Mouse (Mus musculus): Measurements from ENCODE around the gene Krtap22-2. TPM values are rescaled to one million over a fixed set of nuclear protein-coding genes. Genes with fewer than 3 reads are reported as not detected.
"Not testable (repeated sequence)": the region's sequence is repeated elsewhere in the genome, so short reads cannot be mapped to it uniquely, and the experiment has no call there.

The Krtap22-2 gene
- not detected in 2 replicates for polyA plus RNA-seq (2016; fragmentation: Nextera tagmentation; extraction: Ambion mirVana)

DNA sequence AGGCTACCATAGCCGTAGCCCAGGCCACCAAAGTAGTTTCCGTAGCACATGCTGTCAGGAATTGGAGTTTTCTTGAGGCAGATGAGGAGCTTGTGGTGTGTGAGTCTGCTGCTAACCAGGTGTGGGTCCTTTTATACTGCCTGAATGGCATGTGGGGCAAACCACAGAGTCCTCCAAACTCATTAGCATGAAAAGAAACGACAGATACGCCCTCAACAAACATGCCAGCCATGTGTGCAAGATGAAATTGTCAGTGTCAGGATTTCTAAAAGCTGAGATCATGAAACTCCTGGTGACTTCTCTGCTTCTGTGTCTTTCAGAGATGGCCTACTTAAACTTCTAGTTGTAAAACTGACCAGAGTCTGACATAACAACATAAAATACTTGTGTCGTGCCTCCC lies at the start of gene Krtap22-2:
Gene Krtap22-2 (minus strand): TSS at position 101 of the 400 bp plus-strand sequence.
- Histone ChIP-seq H3K27me3 (no peaks in the 10 kb centered on the region), H3K9ac (no peak within 1 kb of the TSS), H3K27ac (no peak within 1 kb of the TSS), H3K4me2 (no peak within 1 kb of the TSS), H3K9me3 (no peaks in the 10 kb centered on the region), H3K36me3 (replicated peaks) (no peaks in the 10 kb centered on the region), H3K4me3 (replicated peaks) (no peak within 1 kb of the TSS), H3K4me1 (no peaks in the 10 kb centered on the region)
- 81% methylated on average over 5 of the region's 5 CpGs for WGBS
- no peak for ATAC-seq (ENCODE audit: low FRiP score)

DNA sequence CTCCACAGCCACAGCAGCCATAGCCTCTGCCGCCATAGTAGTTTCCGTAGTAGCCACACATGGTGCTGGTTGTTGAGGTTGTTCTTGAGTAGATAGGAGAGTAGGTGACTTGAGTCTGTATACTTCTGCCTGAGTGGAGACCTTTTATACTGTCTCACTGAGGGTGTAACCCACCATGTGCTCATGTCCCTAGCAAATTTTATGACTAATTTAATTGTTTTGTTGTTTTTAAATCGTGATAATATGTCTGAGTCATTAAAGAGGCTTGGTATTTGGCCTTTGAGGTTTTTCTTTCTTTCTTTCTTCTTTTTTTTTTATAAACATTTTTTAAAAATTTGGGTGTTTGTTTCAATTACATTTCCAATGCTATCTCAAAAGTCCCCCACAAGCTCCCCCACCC lies 37.2 kb upstream of the Krtap22-2 start, which contains the start of gene Krtap6-5:
Gene Krtap6-5 (minus strand): TSS at position 101 of the 400 bp plus-strand sequence.
- Histone ChIP-seq H3K4me3 (replicated peaks) (no peak within 1 kb of the TSS), H3K4me2 (no peak within 1 kb of the TSS), H3K4me1 (no peaks in the 10 kb centered on the region), H3K9ac (no peak within 1 kb of the TSS), H3K27ac (no peak within 1 kb of the TSS), H3K36me3 (replicated peaks) (no peaks in the 10 kb centered on the region), H3K27me3 (no peaks in the 10 kb centered on the region), H3K9me3 (no peaks in the 10 kb centered on the region)
- ATAC-seq (ENCODE audit: low FRiP score) = no peak
- 94% methylated on average over 3 of the region's 3 CpGs for WGBS

DNA sequence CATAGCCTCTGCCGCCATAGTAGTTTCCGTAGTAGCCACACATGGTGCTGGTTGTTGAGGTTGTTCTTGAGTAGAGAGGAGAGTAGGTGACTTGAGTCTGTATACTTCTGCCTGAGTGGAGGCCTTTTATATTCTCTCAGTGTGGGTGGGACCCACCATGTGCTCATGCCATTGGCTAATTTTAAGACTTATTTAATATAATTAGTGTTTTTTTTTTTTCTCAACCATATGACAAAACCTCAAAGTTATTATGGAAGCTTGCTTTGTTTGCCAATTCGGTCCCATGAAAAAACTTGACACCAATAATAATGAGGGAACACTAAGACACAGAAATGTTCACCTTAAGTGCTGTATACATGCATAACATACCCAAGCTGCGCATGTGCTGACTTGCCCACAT lies 30.8 kb upstream of the Krtap22-2 start, which contains the start of gene Gm10228:
Gene Gm10228 (minus strand): TSS at position 101 of the 400 bp plus-strand sequence.
- H3K9me3 ChIP-seq; H3K27ac ChIP-seq; H3K36me3 ChIP-seq (replicated peaks); H3K9ac ChIP-seq; H3K4me2 ChIP-seq; H3K4me3 ChIP-seq (replicated peaks); H3K4me1 ChIP-seq; ATAC-seq (ENCODE audit: low FRiP score); H3K27me3 ChIP-seq: not testable (repeated sequence)
- 89% methylated on average over 2 of the region's 4 CpGs for WGBS

DNA sequence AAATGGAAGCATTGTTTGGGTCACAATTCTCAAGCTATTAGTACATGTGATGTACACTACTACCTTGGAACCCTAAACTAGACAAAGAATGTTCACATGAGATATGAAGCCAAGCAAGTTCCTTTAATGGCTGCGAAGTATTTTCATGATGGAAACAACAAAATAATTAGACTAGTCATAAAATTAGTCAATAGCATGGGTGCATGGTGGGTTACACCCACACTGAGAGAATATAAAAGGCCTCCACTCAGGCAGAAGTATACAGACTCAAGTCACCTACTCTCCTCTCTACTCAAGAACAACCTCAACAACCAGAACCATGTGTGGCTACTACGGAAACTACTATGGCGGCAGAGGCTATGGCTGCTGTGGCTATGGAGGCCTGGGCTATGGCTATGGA lies 20.8 kb upstream of the Krtap22-2 start, which contains the start of gene Krtap6-1:
Gene Krtap6-1 (plus strand): TSS at position 301 of the 400 bp plus-strand sequence.
- WGBS = 92% methylated on average over 3 of the region's 3 CpGs
- ATAC-seq (ENCODE audit: low FRiP score); H3K27ac ChIP-seq: not testable (repeated sequence)

DNA sequence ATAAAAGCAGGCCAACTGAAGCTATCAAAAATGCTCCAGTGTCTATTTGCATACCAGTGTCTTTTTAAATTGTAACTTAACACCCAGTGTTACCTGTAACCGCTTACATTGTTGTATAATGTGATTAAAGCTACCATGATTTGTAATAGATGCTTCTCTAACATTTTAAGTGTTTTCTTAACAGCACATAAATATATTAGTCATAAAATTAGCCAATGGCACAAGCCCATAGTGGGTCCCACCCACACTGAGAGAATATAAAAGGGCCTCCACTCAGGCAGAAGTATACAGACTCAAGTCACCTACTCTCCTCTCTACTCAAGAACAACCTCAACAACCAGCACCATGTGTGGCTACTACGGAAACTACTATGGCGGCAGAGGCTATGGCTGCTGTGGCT lies 4.4 kb upstream of the Krtap22-2 start, which contains the start of gene Gm10229:
Gene Gm10229 (plus strand): TSS at position 301 of the 400 bp plus-strand sequence.
- ATAC-seq (ENCODE audit: low FRiP score); H3K4me2 ChIP-seq; H3K36me3 ChIP-seq (replicated peaks); H3K4me1 ChIP-seq; H3K9ac ChIP-seq; H3K27me3 ChIP-seq; H3K4me3 ChIP-seq (replicated peaks); H3K9me3 ChIP-seq; H3K27ac ChIP-seq: not testable (repeated sequence)
- WGBS = 84% methylated on average over 3 of the region's 3 CpGs

More for the DNA sequence above, 20.8 kb upstream of the Krtap22-2 start, which contains the start of gene Krtap6-1:
- not testable (repeated sequence) for H3K9ac ChIP-seq; H3K4me3 ChIP-seq (replicated peaks); H3K4me2 ChIP-seq; H3K4me1 ChIP-seq; H3K9me3 ChIP-seq; H3K27me3 ChIP-seq; H3K36me3 ChIP-seq (replicated peaks)

DNA sequence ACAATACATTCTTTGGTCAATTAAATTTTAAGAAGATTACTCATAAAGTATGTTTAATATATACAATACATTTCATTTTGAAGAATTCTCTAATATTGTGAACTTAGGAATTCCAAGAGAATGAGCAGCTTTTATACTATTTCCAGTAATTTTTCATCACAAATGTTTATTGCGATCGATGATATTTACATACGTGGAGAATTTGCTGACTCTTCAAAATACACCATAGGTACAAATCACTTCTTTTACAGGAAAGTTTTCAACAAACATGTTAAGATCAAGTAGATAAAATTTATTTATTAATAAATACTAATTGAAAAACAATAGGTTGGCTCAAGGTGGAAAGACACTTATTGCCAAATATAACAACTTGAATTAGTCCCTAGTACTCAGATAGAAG lies 3.4 kb upstream of the Krtap22-2 start:
- Histone ChIP-seq H3K27ac (no peak overlapping the region), H3K4me3 (replicated peaks) (no peak overlapping the region), H3K36me3 (replicated peaks) (no peaks in the 10 kb centered on the region), H3K9me3 (no peaks in the 10 kb centered on the region), H3K4me2 (no peak overlapping the region), H3K27me3 (no peaks in the 10 kb centered on the region), H3K4me1 (no peaks in the 10 kb centered on the region), H3K9ac (no peak overlapping the region)
- ATAC-seq (ENCODE audit: low FRiP score) = no peak
- 97% methylated on average over 3 of the region's 3 CpGs for WGBS

DNA sequence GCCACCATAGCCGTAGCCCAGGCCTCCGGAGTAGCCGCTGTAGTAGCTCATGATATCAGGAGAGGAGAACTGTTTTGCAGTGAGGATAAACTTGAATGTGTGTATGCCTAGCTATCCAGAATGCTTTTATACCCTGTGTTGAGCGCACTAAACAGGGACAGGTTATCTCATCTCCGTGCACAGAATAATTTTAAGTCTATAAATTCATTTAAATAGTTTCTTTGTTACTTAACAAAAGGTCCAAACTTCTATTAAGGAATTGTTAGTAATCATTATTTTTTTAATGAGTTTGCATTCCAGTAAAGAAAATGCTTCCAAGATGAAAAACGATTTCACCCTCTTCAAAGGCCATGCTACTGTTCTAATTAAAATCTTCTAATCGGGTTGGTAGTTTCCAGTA lies 47.8 kb downstream of the Krtap22-2 start, which contains the start of gene Krtap16-3:
Gene Krtap16-3 (minus strand): TSS at position 101 of the 400 bp plus-strand sequence.
- no peaks in the 10 kb centered on the region for H3K9me3 ChIP-seq
- ATAC-seq (ENCODE audit: low FRiP score) = peak; percentile 17; the same call in 1 of the 2 replicates
- WGBS = 73% methylated on average over 7 of the region's 7 CpGs

More for the DNA sequence above, 47.8 kb downstream of the Krtap22-2 start, which contains the start of gene Krtap16-3:
- Histone ChIP-seq H3K36me3 (replicated peaks) (no peaks in the 10 kb centered on the region), H3K9ac (no peak within 1 kb of the TSS), H3K4me3 (replicated peaks) (no peak within 1 kb of the TSS), H3K4me2 (no peak within 1 kb of the TSS), H3K27ac (no peak within 1 kb of the TSS), H3K4me1 (no peaks in the 10 kb centered on the region), H3K27me3 (no peaks in the 10 kb centered on the region)

Other genes with a start within 250 kb of the Krtap22-2 start
- not detected in 2 replicates for gene 2310057N15Rik, start 236.6 kb downstream of the Krtap22-2 start, polyA plus RNA-seq (2016; fragmentation: Nextera tagmentation; extraction: Ambion mirVana)
- gene Gm5965, start 232.9 kb downstream of the Krtap22-2 start, polyA plus RNA-seq (2016; fragmentation: Nextera tagmentation; extraction: Ambion mirVana) = not detected in 2 replicates
- gene Gm20741, start 198.5 kb downstream of the Krtap22-2 start, polyA plus RNA-seq (2016; fragmentation: Nextera tagmentation; extraction: Ambion mirVana) = not detected in 2 replicates
- not detected in 2 replicates for gene Krtap15, start 190.5 kb downstream of the Krtap22-2 start, polyA plus RNA-seq (2016; fragmentation: Nextera tagmentation; extraction: Ambion mirVana)
- not detected in 2 replicates for gene Krtap14, start 184.6 kb downstream of the Krtap22-2 start, polyA plus RNA-seq (2016; fragmentation: Nextera tagmentation; extraction: Ambion mirVana)
- not detected in 2 replicates for gene Krtap19-1, start 141.3 kb downstream of the Krtap22-2 start, polyA plus RNA-seq (2016; fragmentation: Nextera tagmentation; extraction: Ambion mirVana)
- not detected in 2 replicates for gene Krtap19-2, start 136.5 kb downstream of the Krtap22-2 start, polyA plus RNA-seq (2016; fragmentation: Nextera tagmentation; extraction: Ambion mirVana)
- gene Krtap19-3, start 132.7 kb downstream of the Krtap22-2 start, polyA plus RNA-seq (2016; fragmentation: Nextera tagmentation; extraction: Ambion mirVana) = not detected in 2 replicates
- gene Krtap19-4, start 125.7 kb downstream of the Krtap22-2 start, polyA plus RNA-seq (2016; fragmentation: Nextera tagmentation; extraction: Ambion mirVana) = not detected in 2 replicates
- gene Krtap19-5, start 114.3 kb downstream of the Krtap22-2 start, polyA plus RNA-seq (2016; fragmentation: Nextera tagmentation; extraction: Ambion mirVana) = not detected in 2 replicates
- gene Krtap19-9b, start 78.5 kb downstream of the Krtap22-2 start, polyA plus RNA-seq (2016; fragmentation: Nextera tagmentation; extraction: Ambion mirVana) = not detected in 2 replicates
- not detected in 2 replicates for gene Krtap16-3, start 47.9 kb downstream of the Krtap22-2 start, polyA plus RNA-seq (2016; fragmentation: Nextera tagmentation; extraction: Ambion mirVana)
- gene Gm10229, start 4.5 kb upstream of the Krtap22-2 start, polyA plus RNA-seq (2016; fragmentation: Nextera tagmentation; extraction: Ambion mirVana) = not detected in 2 replicates
- not detected in 2 replicates for gene Krtap6-1, start 20.9 kb upstream of the Krtap22-2 start, polyA plus RNA-seq (2016; fragmentation: Nextera tagmentation; extraction: Ambion mirVana)
- gene Gm10228, start 30.7 kb upstream of the Krtap22-2 start, polyA plus RNA-seq (2016; fragmentation: Nextera tagmentation; extraction: Ambion mirVana) = not detected in 2 replicates
- not detected in 2 replicates for gene Krtap6-5, start 37.1 kb upstream of the Krtap22-2 start, polyA plus RNA-seq (2016; fragmentation: Nextera tagmentation; extraction: Ambion mirVana)
- not detected in 2 replicates for gene 1110025L11Rik, start 53.2 kb upstream of the Krtap22-2 start, polyA plus RNA-seq (2016; fragmentation: Nextera tagmentation; extraction: Ambion mirVana)
- not detected in 2 replicates for gene Krtap6-3, start 73.3 kb upstream of the Krtap22-2 start, polyA plus RNA-seq (2016; fragmentation: Nextera tagmentation; extraction: Ambion mirVana)
- not detected in 2 replicates for gene Gm6358, start 130.1 kb upstream of the Krtap22-2 start, polyA plus RNA-seq (2016; fragmentation: Nextera tagmentation; extraction: Ambion mirVana)
- not detected in 2 replicates for gene Gm10061, start 140.3 kb upstream of the Krtap22-2 start, polyA plus RNA-seq (2016; fragmentation: Nextera tagmentation; extraction: Ambion mirVana)
- not detected in 2 replicates for gene Gm9789, start 147.2 kb upstream of the Krtap22-2 start, polyA plus RNA-seq (2016; fragmentation: Nextera tagmentation; extraction: Ambion mirVana)
- gene Gm7735, start 158.7 kb upstream of the Krtap22-2 start, polyA plus RNA-seq (2016; fragmentation: Nextera tagmentation; extraction: Ambion mirVana) = not detected in 2 replicates
- gene 1110057P08Rik, start 164.0 kb upstream of the Krtap22-2 start, polyA plus RNA-seq (2016; fragmentation: Nextera tagmentation; extraction: Ambion mirVana) = not detected in 2 replicates
- not detected in 2 replicates for gene Krtap20-2, start 195.1 kb upstream of the Krtap22-2 start, polyA plus RNA-seq (2016; fragmentation: Nextera tagmentation; extraction: Ambion mirVana)